Mouse (Mus musculus): Measurements from ENCODE around the gene Hectd2. TPM values are rescaled to one million over a fixed set of nuclear protein-coding genes. Genes with fewer than 3 reads are reported as not detected.

Gene Hectd2
- polyA plus RNA-seq, 1 experiment, result 2.6 TPM

DNA sequence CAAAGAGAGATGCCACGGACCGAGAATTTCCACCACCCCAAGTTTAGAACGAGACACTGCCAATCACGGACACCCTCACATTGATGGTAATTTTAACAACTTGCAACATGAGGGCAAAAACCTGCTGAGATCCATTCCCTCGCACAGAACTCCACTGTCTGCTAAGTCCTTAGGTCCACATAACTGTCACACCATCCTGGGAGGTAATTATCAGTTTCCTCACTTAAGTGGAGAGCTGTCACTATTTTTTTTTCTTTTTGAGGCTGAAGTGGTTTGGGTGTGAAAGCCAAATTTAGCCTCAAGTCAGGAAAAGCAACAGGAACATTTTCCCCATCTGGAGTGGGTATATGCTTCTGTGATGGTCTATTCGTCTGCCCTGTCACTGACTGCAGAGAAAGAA, 110.0 kb downstream of the Hectd2 start:
- H3K27me3 ChIP-seq (ENCODE audit: control insufficient read depth, insufficient read depth, low read length), result no peaks in the 10 kb centered on the region
- no peak for TF ChIP-seq POLR2A (IDR thresholded peaks at IDR 0.05; ENCODE audit: control insufficient read depth, extremely low read depth, insufficient read depth, low read length, poor library complexity)
- TF ChIP-seq CTCF (IDR thresholded peaks at IDR 0.05; ENCODE audit: borderline replicate concordance, control insufficient read depth, extremely low read depth, insufficient read depth, low read length, poor library complexity), result no peak
- no peak overlapping the region for H3K4me3 ChIP-seq (ENCODE audit: control insufficient read depth, insufficient read depth, low read length)
- no peak for DNase-seq
- 90% methylated on average over 6 of the region's 6 CpGs for WGBS
- no peaks in the 10 kb centered on the region for H3K36me3 ChIP-seq (ENCODE audit: control insufficient read depth, insufficient read depth, low read length)
- no peak overlapping the region for H3K27ac ChIP-seq (ENCODE audit: control insufficient read depth, insufficient read depth, low read length)
- H3K4me1 ChIP-seq (replicated peaks; ENCODE audit: control insufficient read depth, insufficient read depth, low read length), result no peaks in the 10 kb centered on the region

DNA sequence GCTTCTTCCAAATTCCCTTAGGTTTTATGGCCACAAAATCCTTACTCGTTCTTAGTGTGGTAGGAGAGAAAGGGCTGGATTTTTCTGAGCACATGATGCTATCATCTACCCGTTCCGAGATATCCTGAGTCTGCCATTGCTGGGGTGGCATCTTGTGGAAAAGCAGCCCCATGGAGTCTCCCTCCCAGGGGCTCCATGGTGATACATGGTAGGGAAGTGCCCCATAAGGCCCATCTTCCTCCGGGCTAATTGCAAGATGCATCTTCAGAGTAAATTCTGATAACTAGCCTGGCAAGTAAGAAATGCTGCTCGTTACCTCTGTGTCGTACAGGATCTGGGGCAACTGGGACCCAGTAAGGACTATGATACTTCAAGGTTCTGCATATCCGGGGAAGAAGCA, 110.8 kb downstream of the Hectd2 start:
- no peak for DNase-seq
- no peaks in the 10 kb centered on the region for H3K36me3 ChIP-seq (ENCODE audit: control insufficient read depth, insufficient read depth, low read length)
- WGBS, result 94% methylated on average over 7 of the region's 7 CpGs
- no peak overlapping the region for H3K4me3 ChIP-seq (ENCODE audit: control insufficient read depth, insufficient read depth, low read length)
- H3K27me3 ChIP-seq (ENCODE audit: control insufficient read depth, insufficient read depth, low read length), result no peaks in the 10 kb centered on the region
- no peak overlapping the region for H3K27ac ChIP-seq (ENCODE audit: control insufficient read depth, insufficient read depth, low read length)
- H3K4me1 ChIP-seq (replicated peaks; ENCODE audit: control insufficient read depth, insufficient read depth, low read length), result no peaks in the 10 kb centered on the region
- no peak for TF ChIP-seq CTCF (IDR thresholded peaks at IDR 0.05; ENCODE audit: borderline replicate concordance, control insufficient read depth, extremely low read depth, insufficient read depth, low read length, poor library complexity)
- TF ChIP-seq POLR2A (IDR thresholded peaks at IDR 0.05; ENCODE audit: control insufficient read depth, extremely low read depth, insufficient read depth, low read length, poor library complexity), result no peak

DNA sequence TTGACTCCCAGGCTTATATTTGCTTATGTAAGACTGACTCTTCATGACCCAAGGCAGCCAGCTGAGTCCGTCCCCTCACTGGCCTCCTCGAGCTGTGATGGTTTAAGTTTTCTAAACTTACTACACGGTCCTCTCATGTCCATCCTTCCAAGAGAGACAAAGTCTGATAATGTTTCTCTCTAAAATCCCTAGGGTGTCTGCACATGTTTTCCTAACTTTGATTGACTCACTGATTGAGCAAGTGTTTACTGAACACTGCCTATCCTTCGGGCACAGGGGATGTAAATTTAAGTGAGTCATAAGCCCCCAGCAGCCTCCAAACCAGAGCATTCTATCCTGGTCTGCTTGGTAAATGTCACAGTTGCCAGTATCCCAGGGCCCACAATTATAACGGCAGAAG, 111.2 kb downstream of the Hectd2 start:
- no peak for DNase-seq
- H3K27me3 ChIP-seq (ENCODE audit: control insufficient read depth, insufficient read depth, low read length), result no peaks in the 10 kb centered on the region
- no peak overlapping the region for H3K27ac ChIP-seq (ENCODE audit: control insufficient read depth, insufficient read depth, low read length)
- no peaks in the 10 kb centered on the region for H3K36me3 ChIP-seq (ENCODE audit: control insufficient read depth, insufficient read depth, low read length)
- WGBS, result 86% methylated on average over 5 of the region's 5 CpGs
- no peak for TF ChIP-seq CTCF (IDR thresholded peaks at IDR 0.05; ENCODE audit: borderline replicate concordance, control insufficient read depth, extremely low read depth, insufficient read depth, low read length, poor library complexity)
- no peak for TF ChIP-seq POLR2A (IDR thresholded peaks at IDR 0.05; ENCODE audit: control insufficient read depth, extremely low read depth, insufficient read depth, low read length, poor library complexity)
- H3K4me1 ChIP-seq (replicated peaks; ENCODE audit: control insufficient read depth, insufficient read depth, low read length), result no peaks in the 10 kb centered on the region
- no peak overlapping the region for H3K4me3 ChIP-seq (ENCODE audit: control insufficient read depth, insufficient read depth, low read length)

DNA sequence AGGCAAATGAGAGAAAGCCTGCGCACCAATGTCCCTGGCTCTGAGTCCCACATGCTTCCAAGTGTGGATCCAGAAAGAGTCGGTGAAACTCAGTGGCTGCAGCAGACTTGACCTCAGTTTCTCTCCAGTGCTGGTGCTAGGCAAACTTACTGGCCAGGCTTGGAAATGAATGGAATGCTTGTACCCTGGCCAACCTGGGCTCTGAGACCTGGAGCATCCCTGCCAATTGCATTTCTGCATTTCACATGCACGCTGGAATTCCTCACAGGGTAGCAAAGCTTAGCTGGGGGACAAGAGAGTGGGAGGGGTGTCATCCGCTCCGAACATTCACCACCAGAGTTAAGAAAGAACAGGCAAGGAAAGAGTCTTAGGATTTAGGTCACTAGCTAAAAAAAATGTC, 112.0 kb downstream of the Hectd2 start:
- Histone ChIP-seq H3K4me1 (replicated peaks; ENCODE audit: control insufficient read depth, insufficient read depth, low read length) (no peaks in the 10 kb centered on the region), H3K27ac (ENCODE audit: control insufficient read depth, insufficient read depth, low read length) (no peak overlapping the region)
- DNase-seq, result no peak

DNA sequence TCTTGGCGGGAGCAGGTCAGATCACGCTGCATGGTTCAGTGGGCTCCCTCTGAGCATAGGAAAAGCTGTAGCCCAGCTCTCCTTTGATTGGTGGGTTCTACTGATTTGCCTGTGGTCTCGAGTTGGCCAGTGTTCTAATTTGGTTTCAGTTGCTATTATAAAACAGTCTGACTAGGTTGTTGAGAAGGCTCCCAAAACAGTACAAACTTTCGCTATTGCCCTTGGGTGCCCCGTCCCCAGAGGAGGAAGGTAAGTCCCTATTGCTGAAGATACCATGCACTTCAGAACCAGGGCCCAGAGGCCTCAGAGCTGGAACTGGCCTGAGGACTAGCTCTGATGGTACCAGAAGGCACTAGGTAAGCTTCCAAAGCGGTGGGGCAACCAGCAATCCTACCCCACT, 112.9 kb downstream of the Hectd2 start:
- Histone ChIP-seq H3K36me3 (ENCODE audit: control insufficient read depth, insufficient read depth, low read length) (no peaks in the 10 kb centered on the region), H3K27ac (ENCODE audit: control insufficient read depth, insufficient read depth, low read length) (no peak overlapping the region), H3K27me3 (ENCODE audit: control insufficient read depth, insufficient read depth, low read length) (no peaks in the 10 kb centered on the region), H3K4me3 (ENCODE audit: control insufficient read depth, insufficient read depth, low read length) (no peak overlapping the region), H3K4me1 (replicated peaks; ENCODE audit: control insufficient read depth, insufficient read depth, low read length) (no peaks in the 10 kb centered on the region)
- TF ChIP-seq POLR2A (IDR thresholded peaks at IDR 0.05; ENCODE audit: control insufficient read depth, extremely low read depth, insufficient read depth, low read length, poor library complexity), result no peak
- no peak for TF ChIP-seq CTCF (IDR thresholded peaks at IDR 0.05; ENCODE audit: borderline replicate concordance, control insufficient read depth, extremely low read depth, insufficient read depth, low read length, poor library complexity)
- DNase-seq, result no peak
- WGBS, result 85% methylated on average over 6 of the region's 6 CpGs

More for the DNA sequence above, 112.0 kb downstream of the Hectd2 start:
- Histone ChIP-seq H3K36me3 (ENCODE audit: control insufficient read depth, insufficient read depth, low read length) (no peaks in the 10 kb centered on the region), H3K4me3 (ENCODE audit: control insufficient read depth, insufficient read depth, low read length) (no peak overlapping the region), H3K27me3 (ENCODE audit: control insufficient read depth, insufficient read depth, low read length) (no peaks in the 10 kb centered on the region)
- WGBS, result 94% methylated on average over 5 of the region's 5 CpGs
- TF ChIP-seq CTCF (IDR thresholded peaks at IDR 0.05; ENCODE audit: borderline replicate concordance, control insufficient read depth, extremely low read depth, insufficient read depth, low read length, poor library complexity) (no peak), POLR2A (IDR thresholded peaks at IDR 0.05; ENCODE audit: control insufficient read depth, extremely low read depth, insufficient read depth, low read length, poor library complexity) (no peak)

DNA sequence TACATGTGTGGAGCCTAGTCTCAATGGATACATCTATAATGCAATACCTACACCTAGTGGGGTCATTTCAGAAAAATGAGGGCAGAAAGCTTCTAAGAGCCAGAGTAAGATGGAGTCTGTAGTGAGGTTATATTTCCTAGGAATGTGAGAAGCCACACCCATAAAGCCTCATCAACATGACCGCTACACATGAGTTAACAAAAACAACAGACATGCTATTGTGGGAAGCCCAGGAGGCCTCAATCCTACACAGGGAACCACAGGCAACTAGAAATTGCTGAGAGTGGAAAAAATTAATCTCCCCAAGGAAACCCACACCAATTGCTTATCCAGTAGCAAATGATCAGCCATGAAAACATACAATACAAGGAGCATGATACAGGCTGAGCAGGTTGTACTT, 113.7 kb downstream of the Hectd2 start:
- no peak overlapping the region for H3K4me3 ChIP-seq (ENCODE audit: control insufficient read depth, insufficient read depth, low read length)
- no peak for TF ChIP-seq POLR2A (IDR thresholded peaks at IDR 0.05; ENCODE audit: control insufficient read depth, extremely low read depth, insufficient read depth, low read length, poor library complexity)
- TF ChIP-seq CTCF (IDR thresholded peaks at IDR 0.05; ENCODE audit: borderline replicate concordance, control insufficient read depth, extremely low read depth, insufficient read depth, low read length, poor library complexity), result no peak
- no peak overlapping the region for H3K27ac ChIP-seq (ENCODE audit: control insufficient read depth, insufficient read depth, low read length)
- H3K4me1 ChIP-seq (replicated peaks; ENCODE audit: control insufficient read depth, insufficient read depth, low read length), result no peaks in the 10 kb centered on the region
- no peak for DNase-seq
- 97% methylated on average over 1 of the region's 1 CpGs for WGBS
- no peaks in the 10 kb centered on the region for H3K36me3 ChIP-seq (ENCODE audit: control insufficient read depth, insufficient read depth, low read length)
- H3K27me3 ChIP-seq (ENCODE audit: control insufficient read depth, insufficient read depth, low read length), result no peaks in the 10 kb centered on the region

Measured in thymus, adult 2 months (tissue).